Mouse (Mus musculus): ENCODE data around the gene Rac2.

Rac2 gene

GRCm38 (mm10) chr15:78588049-78588448, 15.5 kb upstream of the Rac2 start:
- no peak for DNase-seq

GRCm38 (mm10) chr15:78587050-78587994, 14.7 kb upstream of the Rac2 start:
- DNase-seq, result peak; percentile 67 to 87

GRCm38 (mm10) chr15:78585404-78585803, 12.8 kb upstream of the Rac2 start:
- DNase-seq, result no peak

DNA sequence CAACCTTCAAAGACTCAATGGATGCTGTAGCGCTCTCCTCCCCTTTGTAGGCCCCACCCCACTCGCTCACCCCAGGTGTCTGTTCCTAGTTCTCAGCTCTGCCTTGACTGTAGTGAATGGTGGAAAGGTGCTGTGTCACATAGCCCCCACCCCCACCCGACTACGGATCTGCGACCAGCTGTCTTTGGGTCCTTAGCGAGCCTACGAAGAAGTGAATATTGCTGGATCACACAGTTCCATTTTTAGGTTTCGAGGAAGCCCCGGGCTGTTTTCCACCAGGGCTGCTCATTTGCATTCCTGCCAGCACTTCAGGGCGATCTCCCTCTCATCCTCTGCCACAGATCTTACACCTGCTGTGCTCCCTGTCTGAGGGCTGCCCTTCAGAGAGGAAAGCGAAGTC, 10.8 kb upstream of the Rac2 start:
- no peak for DNase-seq

- no peak for DNase-seq
These were observed 3.8 kb upstream of the Rac2 start for GRCm38 (mm10) chr15:78576284-78576810.

- DNase-seq, result no peak
These were observed 348 bp downstream of the Rac2 start for GRCm38 (mm10) chr15:78572270-78572600.

DNA sequence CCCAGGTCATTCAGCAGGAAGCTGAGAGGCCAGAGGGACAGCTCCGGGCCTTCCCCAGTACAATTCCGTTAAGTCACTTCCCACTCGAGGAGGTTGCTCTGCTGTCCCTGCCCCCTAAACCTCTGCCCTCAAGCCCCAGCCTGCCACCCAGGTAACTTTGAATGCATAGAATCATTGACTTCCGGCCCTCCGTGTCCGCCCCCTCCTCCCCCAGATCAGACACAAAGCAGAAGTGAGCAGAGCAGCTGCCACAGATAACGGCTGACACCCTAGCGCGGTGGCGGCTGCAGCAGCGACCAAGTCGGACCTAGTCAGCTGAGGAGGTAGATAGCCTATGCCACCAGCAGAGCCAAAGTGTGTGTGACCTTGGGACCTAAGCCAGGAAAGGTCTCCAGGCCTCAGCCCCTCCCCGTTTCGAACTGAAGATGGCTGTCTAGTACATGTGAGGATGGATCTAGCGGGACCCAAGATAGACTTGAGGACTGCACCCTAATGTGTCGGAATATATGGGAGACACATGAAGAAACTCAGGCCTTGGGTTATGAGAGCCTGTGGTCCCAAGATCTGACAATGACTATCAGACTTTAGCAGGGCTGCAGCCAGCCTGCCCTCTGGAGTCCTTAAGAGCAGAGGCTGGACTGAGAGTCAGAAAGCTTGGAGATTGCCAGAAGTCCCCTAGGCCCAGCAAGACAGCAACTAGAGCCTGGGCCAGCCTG, 871 bp downstream of the Rac2 start:
- no peak for DNase-seq

- no peak for DNase-seq
These were observed 2.4 kb downstream of the Rac2 start for GRCm38 (mm10) chr15:78570170-78570569.

DNA sequence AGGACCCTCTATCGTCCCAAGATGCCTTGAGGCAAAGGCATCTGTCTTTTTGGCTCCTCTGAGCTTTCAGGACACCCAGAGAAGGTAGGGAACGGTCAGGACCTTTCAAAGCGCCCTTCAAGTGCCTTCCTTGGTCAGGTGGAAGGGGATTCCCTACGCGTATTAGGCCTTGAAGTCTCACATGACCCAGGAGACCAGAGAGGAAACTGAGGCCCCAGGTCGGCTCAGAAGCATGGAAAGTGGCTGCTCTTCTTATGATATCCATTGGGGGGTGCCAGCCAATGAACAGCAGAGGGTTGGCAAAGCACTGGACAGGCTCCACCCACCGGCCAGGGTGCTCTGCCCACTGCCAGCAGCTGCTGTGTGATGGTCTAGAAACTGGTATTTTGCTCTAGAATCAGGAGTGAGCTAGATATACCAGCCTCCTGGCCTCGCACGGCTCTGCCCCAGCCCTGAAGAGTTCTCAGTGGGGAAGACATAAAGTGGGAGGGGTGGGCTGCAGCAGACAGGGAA, 4.9 kb downstream of the Rac2 start:
- DNase-seq, result no peak

DNA sequence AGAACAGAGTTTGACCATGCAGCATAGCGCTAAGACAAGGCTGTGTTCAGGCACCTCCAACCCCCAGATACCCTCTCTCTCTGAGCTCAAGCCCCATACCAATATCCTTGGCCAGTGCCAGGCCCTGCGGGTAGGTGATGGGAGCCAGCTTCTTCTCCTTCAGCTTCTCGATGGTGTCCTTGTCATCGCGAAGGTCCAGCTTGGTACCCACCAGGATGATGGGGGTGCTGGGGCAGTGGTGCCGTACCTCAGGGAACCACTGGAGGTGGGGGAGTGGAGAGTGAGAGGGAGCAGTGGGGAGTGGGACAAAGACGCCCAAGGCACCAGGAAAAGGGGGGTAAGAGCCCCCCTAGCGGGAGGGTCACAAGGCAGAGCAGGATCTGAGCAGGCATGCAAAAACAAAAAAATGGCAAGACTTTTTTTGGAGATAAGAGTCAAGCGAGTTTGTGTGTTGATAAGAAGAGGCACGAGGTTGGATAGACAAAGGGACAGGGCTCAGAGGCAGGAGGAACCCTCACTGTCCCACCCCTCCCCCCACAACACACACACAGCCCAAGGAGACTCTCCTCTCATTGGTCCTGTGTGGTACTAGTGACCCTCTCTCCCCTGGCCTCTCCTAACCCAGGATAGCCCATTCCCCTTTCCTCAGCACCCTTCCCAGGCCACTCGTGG, 7.7 kb downstream of the Rac2 start:
- no peak for DNase-seq

GRCm38 (mm10) chr15:78563937-78564336, 8.6 kb downstream of the Rac2 start:
- DNase-seq, result no peak

- no peak for DNase-seq
These were observed 9.2 kb downstream of the Rac2 start for GRCm38 (mm10) chr15:78563344-78563743.

GRCm38 (mm10) chr15:78559141-78559979, 13.2 kb downstream of the Rac2 start:
- no peak for DNase-seq

- DNase-seq, result no peak
These were observed 14.7 kb downstream of the Rac2 start for GRCm38 (mm10) chr15:78557693-78558535.

DNA sequence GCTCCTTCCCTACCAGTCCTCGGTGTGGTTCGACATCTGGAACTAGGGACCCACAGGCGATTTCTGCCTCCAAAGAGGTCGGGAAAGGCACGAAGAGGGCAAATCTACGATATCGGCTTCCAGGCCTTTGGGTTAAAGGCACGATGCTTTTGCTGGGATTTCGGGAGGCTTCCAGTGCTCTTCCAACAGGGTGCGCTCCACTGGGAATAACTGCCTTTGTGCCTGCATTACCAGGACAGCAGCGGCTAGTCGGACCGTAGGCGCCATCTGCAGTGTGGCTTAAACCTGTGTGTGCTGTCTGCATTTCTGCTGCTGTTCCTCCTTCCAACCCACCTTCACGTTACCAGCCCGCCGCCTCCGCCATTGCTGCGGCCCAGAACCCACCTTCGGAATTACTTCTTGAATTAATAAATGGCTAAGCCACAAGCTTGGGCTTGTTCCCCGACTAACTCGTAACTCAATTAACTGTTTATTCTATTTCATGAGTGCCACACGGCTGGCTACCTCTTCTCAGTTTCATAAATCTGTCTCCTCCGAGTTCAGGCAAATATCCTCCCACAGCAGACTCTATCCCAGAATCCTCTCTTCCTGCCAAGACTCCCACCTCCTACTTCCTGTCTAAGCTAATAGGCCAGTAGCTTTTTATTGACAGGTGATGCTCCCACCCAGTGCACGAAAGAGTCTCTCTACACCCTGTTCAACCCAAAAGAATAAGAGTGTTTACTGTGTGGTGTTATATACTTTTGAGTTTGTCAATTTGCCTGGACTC, 17.9 kb downstream of the Rac2 start:
- DNase-seq, result no peak

GRCm38 (mm10) chr15:78549189-78549734, 23.3 kb downstream of the Rac2 start:
- no peak for DNase-seq

DNA sequence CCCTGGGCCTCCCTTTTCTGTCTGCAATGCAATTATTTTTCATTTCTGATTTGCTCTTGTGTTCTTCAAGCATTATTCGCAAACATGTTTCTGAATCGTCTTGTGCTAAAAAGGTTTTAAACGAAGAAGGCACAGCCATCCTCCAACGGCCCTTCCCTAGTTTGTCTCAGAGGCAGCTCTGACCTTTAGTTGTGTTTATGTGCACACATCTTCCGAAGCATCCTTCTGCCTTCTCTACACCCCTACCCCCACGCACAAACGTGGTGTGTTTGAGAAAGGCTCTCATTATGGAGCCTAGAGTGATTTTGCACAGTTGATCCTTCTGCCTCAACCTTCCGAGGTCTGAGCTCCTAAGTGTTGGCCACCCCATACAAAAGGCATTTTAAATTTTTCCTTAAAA, 23.9 kb downstream of the Rac2 start:
- no peak for DNase-seq

DNA sequence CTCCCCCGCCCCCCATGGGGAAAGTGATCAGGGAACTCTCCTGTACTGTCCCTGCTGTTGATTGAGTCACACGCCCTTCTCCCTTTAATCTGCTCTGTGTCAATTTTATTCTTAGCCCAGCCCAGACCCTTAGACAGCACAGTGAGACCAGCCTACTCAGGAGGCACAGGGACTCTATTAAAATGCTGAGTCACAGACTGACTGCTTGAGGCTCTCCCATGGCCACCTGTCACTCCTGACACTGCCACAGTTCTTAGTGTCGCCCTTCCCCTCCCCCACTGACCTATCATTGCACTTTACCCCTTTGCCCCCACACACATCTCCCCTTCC, 24.3 kb downstream of the Rac2 start:
- no peak for DNase-seq

DNA sequence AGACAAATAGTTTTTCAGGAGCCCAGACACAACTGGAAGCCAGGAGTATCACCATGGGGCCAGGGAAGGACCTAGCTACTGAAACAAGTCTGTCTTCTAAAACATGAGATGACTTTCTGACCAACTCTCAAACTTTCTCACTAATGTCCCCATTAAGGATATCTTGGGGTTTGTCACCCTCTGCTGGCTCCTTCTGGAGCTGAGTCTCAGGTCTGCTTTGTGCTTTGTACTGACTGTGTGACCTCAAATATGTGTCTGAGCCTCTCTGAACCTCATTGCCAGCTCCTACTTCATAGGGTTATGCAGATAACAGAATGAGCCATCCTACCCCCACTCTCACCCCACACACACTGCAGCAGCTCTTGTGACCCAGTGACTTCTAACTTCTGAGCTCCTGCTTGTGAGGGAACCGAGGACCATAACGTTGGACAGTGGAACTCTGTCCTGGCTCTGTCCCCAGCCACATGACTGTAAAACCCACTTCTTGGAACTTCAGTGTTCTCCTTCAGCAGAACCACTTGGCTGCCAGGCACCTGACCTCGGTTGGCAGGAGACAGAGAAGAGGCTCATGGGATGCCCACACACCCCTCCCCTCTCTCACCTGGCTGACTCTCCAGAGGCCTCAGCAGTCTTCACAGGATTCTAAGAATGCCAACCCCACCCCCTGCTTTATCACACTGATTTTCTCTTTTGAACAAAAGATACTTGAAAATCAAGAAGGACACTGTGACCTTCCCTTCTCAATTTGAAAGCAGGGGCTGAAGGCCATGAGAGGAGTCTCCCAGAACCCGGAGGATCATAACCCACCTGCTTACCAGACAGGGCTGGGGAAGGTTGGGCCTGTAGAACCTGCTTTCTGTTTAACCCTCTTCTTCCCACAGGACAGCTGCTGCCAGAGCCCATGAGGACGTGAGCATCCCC, 24.9 kb downstream of the Rac2 start:
- peak; percentile 70 to 71 for DNase-seq
